Mouse (Mus musculus) right cerebral cortex, adult 2 months (tissue): ENCODE data around the gene Aldh3b2.
"Not testable (repeated sequence)": the region's sequence is repeated elsewhere in the genome, so short reads cannot be mapped to it uniquely, and the experiment has no call there.

Experiments used
- DNase-seq, 2 experiments: peaks; one replicate each; pipeline ENCODE4 v3.0.0; 2021 to 2022; ENCODE audit warnings: low spot score in 2 of 2

The Aldh3b2 gene

DNA sequence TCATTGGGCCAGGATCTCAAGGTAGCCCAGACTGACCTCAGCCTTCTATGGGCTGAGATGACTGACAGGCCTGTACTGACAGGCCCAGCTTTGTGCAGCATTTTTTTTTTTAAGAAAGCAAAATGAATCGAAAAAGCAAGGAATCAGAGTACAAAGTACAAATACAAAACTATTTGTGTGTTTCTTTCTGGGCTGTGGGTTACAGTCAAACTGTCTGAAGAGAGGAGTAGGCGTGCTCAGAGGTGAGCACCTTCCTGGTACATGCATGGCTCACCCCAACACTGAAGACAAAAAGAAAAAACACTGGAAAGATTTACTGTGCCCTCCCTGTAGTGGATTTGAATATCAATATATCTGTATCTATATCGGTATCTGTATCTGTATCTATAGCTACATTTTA, 24.3 kb upstream of the Aldh3b2 start:
- DNase-seq = no peak

DNA sequence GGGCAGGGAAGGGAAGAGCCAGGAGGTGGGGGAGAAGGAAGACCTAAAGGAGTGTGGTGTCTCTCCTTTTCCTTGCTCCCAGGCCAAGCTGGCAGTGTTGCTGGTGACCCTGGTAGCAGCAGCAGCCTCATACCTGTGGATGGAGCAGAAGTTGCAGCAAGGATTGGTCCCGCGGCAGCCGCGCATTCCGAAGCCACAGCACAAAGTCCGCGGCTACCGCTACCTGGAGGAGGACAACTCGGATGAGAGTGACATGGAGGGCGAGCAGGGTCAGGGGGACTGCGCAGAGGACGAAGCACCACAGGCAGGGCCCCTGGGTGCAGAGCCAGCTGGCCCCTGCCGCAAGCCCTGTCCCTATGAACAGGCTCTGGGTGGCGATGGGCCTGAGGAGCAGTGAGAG, 23.6 kb upstream of the Aldh3b2 start:
- no peak for DNase-seq

DNA sequence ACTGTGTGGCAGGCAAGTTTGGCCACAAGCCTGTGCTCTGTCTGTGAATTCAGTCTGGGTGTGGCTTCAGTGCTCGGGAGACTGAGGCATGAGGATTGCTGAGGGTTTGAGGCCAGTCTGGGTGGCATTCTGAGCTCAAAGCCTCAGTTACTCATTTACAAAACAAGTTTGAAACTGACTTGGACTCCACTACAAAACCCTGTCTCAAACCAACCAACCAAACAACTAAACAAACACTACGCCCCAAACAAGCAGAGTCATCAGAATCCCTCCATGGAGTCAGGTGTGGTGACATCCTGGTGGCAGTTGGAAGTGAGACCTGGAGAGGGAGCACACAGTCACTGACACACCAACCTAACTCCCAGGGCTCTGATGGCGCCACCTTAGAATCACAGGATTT, 21.8 kb upstream of the Aldh3b2 start:
- DNase-seq = no peak

DNA sequence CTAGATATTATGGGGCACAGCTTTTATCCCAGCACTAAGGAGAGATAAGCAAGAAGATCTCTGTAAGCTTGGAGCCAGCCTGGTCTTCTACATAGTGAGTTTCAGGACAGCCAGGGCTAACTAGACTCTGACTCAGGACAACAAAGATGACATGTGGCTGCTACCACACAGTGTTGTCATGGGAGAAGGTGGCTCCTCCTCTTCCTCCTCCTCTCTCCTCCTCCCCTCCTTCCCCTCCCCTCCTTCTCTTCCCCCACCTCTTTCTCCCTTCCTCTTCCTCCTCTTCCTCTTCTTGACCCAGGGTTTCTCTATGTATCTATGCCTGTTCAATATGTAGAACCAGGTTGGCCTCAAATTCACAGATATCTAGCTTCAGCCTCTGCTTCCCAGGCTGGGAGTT, 20.7 kb upstream of the Aldh3b2 start:
- DNase-seq = no peak

DNA sequence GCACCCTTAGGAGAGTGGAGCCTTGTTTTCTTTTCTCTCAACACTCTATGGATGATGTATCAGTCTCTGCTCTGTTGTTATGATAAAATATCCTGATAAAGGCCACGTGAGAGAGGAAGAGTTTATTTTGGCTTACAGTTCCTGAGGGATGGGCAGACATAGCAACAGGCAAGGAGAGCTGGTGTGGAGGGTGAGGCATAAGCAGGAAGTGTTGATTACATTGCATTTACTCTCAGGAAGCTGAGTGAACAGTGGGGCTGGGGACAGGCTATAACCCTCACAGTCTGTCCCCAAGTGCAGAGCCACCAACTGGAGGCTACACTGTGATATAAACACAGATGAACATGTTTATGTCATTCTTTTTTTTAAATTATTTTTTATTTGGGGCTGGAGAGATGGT, 20.0 kb upstream of the Aldh3b2 start:
- no peak for DNase-seq

DNA sequence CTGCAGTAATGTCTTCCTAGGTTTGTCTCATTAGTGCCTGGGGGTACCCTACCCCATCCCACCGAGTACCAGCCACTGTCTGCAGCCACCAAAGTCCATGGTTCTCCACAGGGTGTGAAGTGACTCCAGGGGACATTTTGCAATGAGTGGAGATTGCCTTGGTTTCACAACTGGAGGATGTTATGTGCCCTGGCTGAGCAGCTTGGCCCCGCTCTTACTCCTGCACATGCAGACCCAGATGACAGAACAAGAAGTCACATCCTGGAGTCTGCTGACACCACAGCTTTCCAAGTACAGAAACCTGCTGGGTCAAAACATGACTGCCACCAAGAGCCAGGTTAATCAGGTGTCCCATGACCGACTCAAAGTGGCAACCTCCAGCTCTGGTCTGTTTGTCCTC, 17.1 kb upstream of the Aldh3b2 start:
- DNase-seq = no peak

DNA sequence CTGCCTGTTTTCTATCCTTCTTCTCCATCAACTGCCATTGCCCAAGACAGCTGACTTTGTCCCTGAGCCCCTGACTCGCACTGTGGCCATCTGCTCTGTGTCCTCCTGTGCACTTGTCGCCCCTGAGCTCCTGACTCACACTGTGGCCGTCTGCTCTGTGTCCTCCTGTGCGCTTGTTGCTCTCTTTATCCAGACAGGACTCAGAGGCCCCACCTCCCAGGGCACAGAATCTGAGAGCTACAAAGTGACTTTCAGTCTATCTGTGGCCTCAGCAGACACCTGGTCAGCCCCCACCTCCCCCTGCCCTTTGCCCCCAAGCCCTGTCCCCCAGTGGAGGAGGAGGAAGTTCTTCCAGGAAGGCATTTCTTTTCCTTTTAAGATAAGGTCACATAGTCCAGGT, 16.3 kb upstream of the Aldh3b2 start:
- DNase-seq = no peak

DNA sequence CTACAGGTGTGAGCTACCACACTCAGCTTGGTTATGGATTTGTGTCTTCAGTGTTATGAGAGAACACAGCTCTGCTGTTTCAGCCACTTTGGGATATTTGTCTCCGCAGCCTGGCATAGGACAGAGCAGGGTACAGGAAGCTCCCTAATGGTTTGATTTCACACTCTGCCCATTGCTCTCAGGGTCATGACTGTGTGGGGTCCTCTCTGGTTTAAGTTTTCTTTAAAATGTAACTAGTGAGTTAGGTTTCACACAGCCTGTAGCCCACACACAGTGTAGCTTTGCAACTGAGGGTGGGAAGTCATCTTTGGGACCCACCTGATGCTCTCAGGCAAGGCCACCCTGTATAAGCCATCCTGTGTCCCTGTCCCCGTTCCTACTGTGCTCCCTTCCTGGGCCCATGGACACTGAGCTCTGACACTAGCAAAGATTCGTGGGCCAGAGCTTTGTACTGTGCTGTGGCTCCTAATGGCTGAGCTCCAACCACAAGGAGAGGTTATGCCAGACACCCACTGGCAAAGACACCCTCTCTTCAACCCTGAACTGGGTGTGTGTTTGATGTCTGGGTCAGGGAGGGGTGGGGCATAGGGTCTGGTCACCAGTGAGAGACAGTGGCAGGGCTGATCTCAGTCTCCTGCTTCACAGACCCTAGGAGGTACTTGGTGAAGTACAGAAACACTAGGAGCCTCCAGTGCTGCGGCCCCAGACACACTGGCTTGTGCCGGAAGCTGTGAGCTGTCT, 14.7 kb upstream of the Aldh3b2 start:
- not testable (repeated sequence) for DNase-seq

DNA sequence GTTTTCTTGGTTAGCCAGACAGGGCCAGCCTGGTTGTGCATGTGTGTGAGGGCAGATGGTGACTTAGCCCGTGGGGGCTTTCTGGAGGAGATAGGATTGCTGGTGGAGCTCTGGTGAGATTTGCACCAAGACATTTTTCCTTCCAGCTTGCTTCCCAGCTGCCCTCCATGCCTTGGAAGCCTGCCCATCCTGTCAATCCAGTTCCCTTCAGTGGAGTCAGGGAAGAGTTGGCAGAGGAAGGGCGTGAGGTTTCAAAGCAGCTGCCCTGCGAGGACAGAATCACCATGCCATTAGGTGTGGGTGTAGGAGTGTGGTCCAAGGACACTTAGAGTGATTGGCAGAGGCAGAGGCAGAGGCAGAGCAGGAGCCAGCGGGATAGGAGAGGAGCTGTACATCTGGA, 13.7 kb upstream of the Aldh3b2 start, which contains the start of gene Aldh3b3:
Gene Aldh3b3, plus strand, starts transcription at position 176 of the 400 bp plus-strand sequence.
- DNase-seq = no peak

DNA sequence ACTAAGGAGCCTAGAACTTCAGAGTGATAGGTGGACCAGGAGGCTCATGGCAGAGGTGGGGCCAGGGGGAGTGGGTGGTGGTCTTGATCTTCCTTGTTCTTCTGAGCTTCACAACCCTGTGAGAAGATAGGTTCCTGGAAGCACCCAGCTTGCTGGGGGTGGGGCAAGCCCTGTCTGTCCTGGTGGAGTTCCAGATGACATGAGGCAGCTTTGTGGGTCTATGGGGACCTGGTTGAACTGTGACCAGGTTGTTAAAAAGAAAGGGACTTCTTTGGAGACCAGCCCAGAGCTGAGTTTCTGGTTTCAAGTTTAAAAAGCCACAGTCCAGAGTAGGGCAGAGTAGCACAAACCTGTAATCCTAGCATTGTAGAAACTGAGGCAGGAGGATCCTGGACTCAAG, 13.1 kb upstream of the Aldh3b2 start:
- DNase-seq = no peak

DNA sequence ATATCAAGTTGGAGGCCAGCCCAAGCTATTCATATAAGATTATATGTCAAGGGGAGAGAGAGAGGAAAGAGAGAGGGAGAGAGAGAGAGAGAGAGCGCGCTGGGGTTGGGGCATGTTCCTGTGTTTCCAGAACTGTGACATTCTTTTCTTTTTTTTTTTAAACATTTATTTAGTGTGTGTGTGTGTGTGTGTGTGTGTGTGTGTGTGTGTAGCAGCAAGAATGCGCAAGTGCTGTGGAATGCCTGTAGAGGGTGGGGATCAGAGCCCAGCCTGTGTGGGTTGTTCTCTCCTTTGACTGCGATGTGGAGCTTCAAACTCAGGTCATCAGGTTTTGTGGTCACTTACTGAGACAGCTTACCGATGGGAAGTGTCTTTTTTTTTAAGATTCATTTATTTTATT, 11.9 kb upstream of the Aldh3b2 start:
- no peak for DNase-seq

DNA sequence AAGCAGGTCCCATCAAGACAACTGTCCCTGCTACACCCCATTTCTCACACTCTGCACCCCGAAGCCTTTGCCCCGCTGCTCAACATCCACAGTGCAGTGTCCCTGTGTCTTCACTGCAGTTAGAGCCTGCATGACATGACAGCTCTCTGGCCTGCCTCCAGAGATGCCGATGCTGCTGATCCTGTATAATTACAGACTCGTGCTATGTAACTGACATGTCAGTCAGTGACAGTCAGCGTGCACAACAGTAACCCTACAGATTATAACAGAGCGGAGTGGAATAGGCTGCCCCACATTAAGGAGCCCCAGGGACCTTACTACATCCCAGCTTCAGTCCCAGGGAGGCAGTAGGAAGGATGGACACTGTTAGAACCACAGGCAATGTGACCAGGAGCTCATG, 10.3 kb upstream of the Aldh3b2 start:
- not testable (repeated sequence) for DNase-seq

DNA sequence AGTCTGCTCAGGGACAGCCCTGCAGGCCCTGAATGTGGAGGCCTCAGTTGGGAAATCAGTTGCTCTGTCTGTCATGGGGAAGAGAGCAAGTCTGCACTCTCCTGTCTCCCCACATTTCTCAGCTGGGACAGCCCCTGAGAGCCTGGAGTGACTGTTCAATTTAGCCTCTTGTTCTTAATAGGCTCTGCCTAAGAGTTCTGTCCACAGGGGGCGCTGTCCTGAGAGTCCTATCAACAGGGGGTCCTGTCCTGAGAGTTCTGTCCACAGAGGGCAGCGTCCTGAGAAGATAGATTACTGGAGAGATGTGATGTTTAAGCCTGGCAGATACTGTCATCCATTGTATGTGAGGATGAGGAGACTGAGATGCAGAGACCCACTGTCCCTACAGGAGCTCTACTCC, 9.7 kb upstream of the Aldh3b2 start:
- no peak for DNase-seq

DNA sequence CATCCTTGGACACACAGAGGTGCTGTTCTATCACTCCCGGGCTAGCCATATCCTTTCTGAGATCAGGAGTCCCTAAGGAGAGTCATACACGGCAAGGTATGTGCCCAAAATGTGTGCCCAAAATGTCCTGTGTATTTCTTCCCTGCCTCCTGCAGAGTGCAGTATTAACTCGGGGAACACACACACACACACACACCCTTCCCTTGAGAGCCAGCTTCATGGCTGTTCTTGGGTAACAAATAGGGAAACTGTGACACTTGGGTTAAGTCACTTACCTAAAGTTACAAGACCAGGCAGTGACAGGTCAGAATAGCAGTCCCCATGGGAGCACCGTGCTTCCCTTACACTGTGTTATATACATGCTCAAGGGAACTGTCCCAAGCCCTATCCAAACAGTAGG, 8.1 kb upstream of the Aldh3b2 start:
- DNase-seq = no peak

DNA sequence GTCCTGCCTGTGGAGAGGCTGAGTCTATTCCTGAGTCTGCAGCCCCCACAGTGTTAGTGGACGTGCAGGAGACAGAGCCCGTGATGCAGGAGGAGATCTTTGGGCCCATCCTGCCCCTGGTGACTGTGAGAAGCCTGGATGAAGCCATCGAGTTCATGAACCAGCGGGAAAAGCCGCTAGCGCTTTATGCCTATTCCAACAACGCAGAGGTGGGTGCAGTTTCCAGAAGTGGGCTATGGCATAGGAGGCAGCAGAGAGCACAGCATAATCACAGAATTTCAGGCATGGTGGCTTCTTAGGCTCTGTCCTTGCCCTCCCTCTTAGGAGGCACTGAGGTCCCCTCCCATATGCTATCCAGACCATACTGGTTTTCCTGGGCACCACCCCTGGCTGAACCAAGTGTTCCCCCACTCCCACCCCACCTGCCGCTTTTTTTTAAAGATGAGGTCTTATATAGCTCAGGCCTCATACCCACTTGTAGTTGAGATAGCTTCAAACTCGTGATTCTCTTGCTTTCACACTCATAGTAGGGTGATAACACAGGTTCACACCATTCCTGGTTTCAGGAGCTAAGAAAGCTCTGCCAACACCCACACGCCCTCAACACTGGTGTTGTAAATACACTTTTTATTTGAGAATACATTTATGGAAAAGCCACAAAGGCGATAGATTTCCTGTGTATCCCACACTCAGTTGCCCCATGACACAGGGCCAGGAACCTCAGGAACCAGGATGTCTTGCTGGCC, 5.6 kb upstream of the Aldh3b2 start:
- no peak for DNase-seq

DNA sequence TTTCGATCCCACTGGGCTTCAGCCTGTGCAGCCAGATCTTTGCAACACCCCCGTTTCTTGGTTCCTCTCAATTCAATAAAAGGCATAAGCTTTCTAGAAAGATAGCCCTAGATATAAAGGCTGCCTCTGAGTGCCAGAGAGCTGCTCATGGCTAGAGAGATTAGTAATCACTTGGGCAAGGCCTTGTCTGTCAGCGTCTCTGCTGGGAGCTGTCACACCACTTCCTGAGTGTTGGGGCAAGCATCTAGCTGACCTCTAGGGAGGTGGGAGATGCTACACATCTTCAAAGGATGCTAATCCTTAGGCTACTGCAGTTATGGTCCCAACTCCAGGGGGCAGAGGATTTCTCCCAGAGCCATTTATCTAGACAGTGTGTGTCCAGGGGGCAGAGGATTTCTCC, 4.9 kb upstream of the Aldh3b2 start:
- no peak for DNase-seq

DNA sequence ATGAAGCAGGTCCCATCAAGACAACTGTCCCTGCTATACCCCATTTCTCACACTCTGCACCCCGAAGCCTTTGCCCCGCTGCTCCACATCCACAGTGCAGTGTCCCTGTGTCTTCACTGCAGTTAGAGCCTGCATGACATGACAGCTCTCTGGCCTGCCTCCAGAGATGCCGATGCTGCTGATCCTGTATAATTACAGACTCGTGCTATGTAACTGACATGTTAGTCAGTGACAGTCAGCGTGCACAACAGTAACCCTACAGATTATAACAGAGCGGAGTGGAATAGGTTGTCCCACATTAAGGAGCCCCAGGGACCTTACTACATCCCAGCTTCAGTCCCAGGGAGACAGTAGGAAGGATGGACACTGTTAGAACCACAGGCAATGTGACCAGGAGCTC, 2.5 kb downstream of the Aldh3b2 start:
- DNase-seq = not testable (repeated sequence)

DNA sequence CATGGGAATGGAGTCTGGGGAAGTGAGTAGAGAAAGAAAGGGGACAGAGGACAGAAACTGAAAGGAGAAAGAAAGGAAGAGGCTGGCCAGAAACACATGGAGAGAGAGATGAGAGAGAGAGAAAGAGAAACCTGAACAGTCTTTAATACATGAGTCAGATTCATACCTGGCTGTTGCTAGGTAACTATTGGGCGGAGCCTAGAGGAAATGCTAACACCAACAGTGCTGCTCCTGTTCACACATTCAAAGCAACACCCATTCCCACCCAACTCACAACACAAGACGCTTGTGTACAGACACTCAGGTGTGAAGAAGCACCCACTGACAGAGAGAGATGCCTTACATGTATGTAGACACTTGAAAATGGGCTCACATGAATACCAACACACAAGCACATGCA, 3.7 kb downstream of the Aldh3b2 start:
- no peak for DNase-seq

DNA sequence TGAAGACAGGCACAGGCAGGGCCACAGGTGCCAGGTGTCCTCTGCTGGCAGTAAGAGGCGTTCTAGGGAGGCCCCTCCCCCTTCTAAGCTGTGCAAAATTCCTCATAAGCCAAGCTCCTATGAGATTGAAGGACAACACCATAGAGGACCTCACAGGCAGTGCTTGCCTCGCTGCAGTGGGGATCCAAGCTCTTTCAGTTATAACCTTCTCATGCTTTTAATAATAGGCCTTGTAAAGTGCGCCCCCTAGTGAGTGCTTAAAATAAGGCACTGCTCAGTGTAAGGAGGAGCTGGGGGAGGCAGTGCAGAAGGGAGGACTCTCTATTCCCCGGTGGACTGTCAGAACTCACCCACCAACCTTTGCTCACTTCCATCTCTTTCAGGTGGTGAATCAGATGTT, 8.2 kb downstream of the Aldh3b2 start:
- DNase-seq = peak; percentile 82 to 84

DNA sequence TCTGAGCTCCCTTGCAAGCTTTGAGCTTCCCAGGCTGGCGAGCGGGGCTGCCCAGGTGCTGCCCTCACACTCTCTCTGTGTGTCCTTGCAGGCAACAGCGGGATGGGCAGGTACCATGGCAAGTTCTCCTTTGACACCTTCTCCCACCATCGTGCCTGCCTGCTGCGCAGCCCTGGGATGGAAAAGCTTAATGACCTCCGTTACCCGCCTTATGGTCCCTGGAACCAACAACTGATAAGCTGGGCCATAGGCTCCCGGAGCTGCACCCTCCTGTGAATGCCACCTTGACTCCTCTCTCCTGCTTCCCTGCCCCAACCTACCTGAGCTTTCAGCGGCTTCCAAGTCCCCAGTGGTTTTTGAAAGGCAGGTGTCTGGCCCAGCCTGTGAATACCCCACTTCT, 8.8 kb downstream of the Aldh3b2 start:
- DNase-seq = no peak

DNA sequence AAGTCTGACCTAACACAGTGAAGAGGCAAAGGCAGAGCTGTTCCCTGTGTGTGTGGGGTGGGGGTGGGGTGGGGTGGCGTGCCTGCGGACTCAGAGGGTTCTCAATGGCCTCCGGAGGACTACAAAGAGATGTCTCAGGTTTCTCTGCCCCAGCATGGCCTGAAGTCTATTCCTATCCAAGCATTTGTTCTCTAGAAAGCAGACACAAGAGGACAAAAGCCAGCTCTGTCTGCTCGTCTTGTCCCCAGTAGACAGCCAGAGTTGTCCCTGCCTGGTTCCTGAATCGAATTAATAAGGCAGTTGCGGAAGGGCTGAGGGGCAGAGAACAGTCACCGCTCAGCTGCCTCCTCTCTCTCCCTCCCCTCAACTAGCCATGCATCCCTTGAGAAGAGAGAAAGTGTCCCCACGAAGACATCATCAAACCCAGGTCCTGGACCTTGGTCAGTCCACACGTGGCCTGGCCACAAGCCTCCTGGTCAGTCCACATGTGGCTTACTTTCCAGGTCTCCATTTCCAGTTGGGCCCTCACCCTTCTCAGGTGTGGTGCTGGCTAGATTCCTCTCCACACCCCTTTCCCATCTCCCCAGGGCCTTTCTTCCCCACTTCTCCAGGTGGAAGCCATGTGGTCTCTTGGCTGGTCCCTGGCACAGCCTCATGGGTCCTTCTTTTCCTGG, 11.5 kb downstream of the Aldh3b2 start:
- DNase-seq = no peak

DNA sequence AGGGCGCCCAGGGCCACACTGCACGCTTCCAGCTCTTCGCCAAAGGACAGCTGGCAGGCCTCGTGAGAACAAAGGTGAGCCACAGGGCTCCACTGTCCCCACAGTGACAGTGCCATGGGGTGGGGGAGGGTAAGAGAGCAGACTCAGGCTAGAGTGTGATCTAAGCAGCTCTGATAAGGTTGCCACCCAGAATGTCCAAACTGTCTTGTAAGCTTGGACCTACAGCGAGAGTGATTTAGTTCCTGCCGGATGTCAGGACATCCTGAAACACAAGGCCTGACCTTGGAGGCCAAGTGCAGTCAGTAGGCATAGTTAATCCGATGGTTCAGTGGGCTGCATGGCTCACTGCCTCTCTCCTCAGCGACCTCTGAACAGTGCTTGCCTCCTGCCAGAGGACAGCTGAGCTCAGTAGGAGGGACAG, 13.1 kb downstream of the Aldh3b2 start:
- DNase-seq = no peak

DNA sequence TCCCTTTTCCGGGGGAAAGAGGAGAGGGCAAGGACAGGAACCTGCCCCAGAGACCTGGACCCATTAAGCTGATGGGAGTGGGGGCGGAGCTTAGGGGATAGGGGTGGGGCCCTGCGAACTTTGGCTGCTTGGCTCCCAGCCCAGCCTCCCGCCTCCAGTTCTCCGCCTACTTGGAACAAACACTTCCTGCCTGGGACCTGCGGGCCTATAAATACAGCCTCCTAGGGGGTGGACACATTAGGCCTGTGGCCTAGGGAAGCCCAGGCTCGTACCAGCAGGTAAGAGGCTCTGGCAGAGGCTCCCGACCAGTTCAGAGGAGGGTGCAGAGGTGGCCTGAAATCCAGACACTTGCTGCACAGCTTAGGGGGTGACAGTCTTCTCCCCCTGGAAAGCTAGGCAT, 14.2 kb downstream of the Aldh3b2 start, which contains the start of gene Acy3:
Gene Acy3, plus strand, starts transcription at position 237 of the 400 bp plus-strand sequence.
- peak; percentile 50 to 62 for DNase-seq
